Mouse (Mus musculus): ENCODE data around the gene Ptprn2. TPM values are rescaled to one million over a fixed set of nuclear protein-coding genes. Genes with fewer than 3 reads are reported as not detected.

Gene Ptprn2
- total and polyA plus RNA-seq, 3 experiments, result 0.22 TPM; not detected in 2

DNA sequence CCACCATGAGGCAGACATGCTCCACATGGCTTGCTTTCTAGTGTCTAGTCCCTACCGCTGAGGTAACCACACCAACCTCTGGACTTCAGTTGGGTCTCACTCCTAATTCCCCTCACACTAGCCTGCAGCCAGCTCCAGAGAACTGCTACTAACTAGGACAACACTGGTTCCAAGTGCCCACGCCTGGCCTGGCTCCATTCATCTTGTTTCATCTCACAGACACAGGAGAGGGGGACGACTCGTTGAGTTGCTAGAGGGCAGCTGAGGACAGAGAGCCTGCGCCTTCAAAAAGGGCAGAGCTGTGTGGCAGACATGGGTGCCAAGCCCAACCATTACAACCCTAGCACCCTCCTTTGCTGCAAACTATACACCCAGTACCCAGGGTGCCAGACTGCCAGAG, 593.4 kb downstream of the Ptprn2 start:
- H3K36me3 ChIP-seq (replicated peaks), result no peaks in the 10 kb centered on the region

DNA sequence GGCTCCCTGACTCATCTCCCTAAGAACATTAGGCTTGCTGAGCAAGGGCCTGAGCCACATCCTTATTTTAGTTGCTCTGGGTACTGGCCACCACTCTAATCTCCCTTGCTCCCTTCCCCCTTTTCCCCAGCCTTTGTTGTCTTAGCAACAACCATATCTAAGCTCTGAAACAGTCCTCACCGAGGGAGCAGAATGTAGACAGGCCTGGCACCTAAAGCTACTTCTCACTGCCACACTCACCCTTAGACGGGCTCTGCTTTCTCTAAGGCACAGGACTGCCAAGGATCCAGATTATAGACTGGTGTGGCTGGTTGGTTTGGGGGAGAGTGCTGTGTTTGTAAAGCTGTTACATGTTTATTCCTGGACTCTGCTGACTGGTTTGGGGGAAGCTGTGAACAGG, 594.2 kb downstream of the Ptprn2 start:
- TF ChIP-seq GATA1 (IDR thresholded peaks at IDR 0.05; ENCODE audit: borderline replicate concordance, low read length) (no peak), TAL1 (conservative IDR thresholded peaks at IDR 0.05; ENCODE audit: low read depth, low read length) (no peak), POLR2AphosphoS5 (IDR thresholded peaks at IDR 0.05; ENCODE audit: insufficient replicate concordance, low read depth, low read length) (no peak), CTCF (IDR thresholded peaks at IDR 0.05; ENCODE audit: low read depth, low read length) (no peak), GATA2 (IDR thresholded peaks at IDR 0.05; ENCODE audit: borderline replicate concordance, low read depth, low read length) (no peak)

More for the DNA sequence above, 593.4 kb downstream of the Ptprn2 start:
- H3K27me3 ChIP-seq (ENCODE audit: insufficient read depth, low read length), result no peaks in the 10 kb centered on the region
- no peaks in the 10 kb centered on the region for H3K4me1 ChIP-seq (ENCODE audit: insufficient read depth, low read depth, low read length)
- peaks cover 48% of the 10 kb centered on the region for H3K9me3 ChIP-seq (replicated peaks)
- no peak overlapping the region for H3K4me3 ChIP-seq (ENCODE audit: low read depth, low read length)
- ATAC-seq (ENCODE audit: extremely low read depth, insufficient number of reproducible peaks, low FRiP score, poor library complexity, severe bottlenecking) (no peak), DNase-seq (ENCODE audit: low spot score) (no peak)
- no peak for TF ChIP-seq POLR2AphosphoS5 (IDR thresholded peaks at IDR 0.05; ENCODE audit: insufficient replicate concordance, low read depth, low read length)

GRCm38 (mm10) chr12:117083856-117084701, 598.6 kb downstream of the Ptprn2 start:
- no peak overlapping the region for H3K4me3 ChIP-seq (ENCODE audit: low read depth, low read length)
- TF ChIP-seq POLR2AphosphoS5 (IDR thresholded peaks at IDR 0.05; ENCODE audit: insufficient replicate concordance, low read depth, low read length) (no peak), TAL1 (conservative IDR thresholded peaks at IDR 0.05; ENCODE audit: low read depth, low read length) (no peak), GATA1 (IDR thresholded peaks at IDR 0.05; ENCODE audit: borderline replicate concordance, low read length) (no peak), CTCF (IDR thresholded peaks at IDR 0.05; ENCODE audit: low read depth, low read length) (no peak), GATA2 (IDR thresholded peaks at IDR 0.05; ENCODE audit: borderline replicate concordance, low read depth, low read length) (no peak)
- peaks cover 48% of the 10 kb centered on the region for H3K9me3 ChIP-seq (replicated peaks)
- ATAC-seq (ENCODE audit: extremely low read depth, insufficient number of reproducible peaks, low FRiP score, poor library complexity, severe bottlenecking), result no peak
- no peaks in the 10 kb centered on the region for H3K4me1 ChIP-seq (ENCODE audit: insufficient read depth, low read depth, low read length)
- no peak for DNase-seq (ENCODE audit: low spot score)
- no peaks in the 10 kb centered on the region for H3K27me3 ChIP-seq (ENCODE audit: insufficient read depth, low read length)
- H3K36me3 ChIP-seq (replicated peaks), result no peaks in the 10 kb centered on the region

More for the DNA sequence above, 594.2 kb downstream of the Ptprn2 start:
- no peak for DNase-seq (ENCODE audit: low spot score)
- no peaks in the 10 kb centered on the region for H3K27me3 ChIP-seq (ENCODE audit: insufficient read depth, low read length)
- peaks cover 52% of the 10 kb centered on the region for H3K9me3 ChIP-seq (replicated peaks)
- no peaks in the 10 kb centered on the region for H3K4me1 ChIP-seq (ENCODE audit: insufficient read depth, low read depth, low read length)
- no peak overlapping the region for H3K4me3 ChIP-seq (ENCODE audit: low read depth, low read length)
- no peaks in the 10 kb centered on the region for H3K36me3 ChIP-seq (replicated peaks)
- ATAC-seq (ENCODE audit: extremely low read depth, insufficient number of reproducible peaks, low FRiP score, poor library complexity, severe bottlenecking), result no peak

DNA sequence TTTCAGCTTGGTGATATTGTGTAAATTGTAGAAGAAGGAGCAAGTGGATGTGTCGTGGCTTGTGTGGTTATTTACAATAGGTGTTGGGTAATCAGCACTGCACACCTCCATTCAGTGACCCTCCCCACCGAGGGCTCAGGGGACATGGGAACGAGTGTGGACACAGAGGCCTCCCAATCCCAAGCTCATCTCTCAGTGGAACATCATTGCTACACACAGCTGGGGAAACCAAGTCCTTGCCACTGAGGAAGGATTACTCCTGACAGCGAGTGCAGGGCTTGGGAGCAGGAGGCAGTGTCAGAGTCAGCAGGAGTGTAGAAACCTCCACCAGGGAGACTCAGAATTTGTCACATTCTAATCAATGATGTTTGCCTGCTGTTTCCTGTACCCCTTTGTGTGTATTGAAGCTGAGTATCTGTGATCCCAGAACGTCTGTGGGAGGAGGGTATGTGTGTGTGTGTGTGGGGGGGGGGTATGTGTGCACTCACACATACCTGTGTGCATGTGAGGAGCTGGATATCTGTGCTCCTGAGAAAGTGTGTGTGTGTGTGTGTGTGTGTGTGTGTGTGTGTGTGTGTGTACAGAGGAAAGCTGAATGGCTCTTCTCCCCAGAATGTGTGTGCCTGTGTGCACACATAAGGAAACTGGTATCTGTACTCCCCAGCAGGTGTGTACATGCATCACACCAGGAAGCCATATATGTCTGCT, 599.3 kb downstream of the Ptprn2 start:
- TF ChIP-seq TAL1 (conservative IDR thresholded peaks at IDR 0.05; ENCODE audit: low read depth, low read length) (no peak), GATA2 (IDR thresholded peaks at IDR 0.05; ENCODE audit: borderline replicate concordance, low read depth, low read length) (no peak), GATA1 (IDR thresholded peaks at IDR 0.05; ENCODE audit: borderline replicate concordance, low read length) (no peak), CTCF (IDR thresholded peaks at IDR 0.05; ENCODE audit: low read depth, low read length) (no peak), POLR2AphosphoS5 (IDR thresholded peaks at IDR 0.05; ENCODE audit: insufficient replicate concordance, low read depth, low read length) (no peak)
- H3K4me3 ChIP-seq (ENCODE audit: low read depth, low read length), result no peak overlapping the region
- DNase-seq (ENCODE audit: low spot score), result no peak
- ATAC-seq (ENCODE audit: extremely low read depth, insufficient number of reproducible peaks, low FRiP score, poor library complexity, severe bottlenecking), result no peak
- H3K4me1 ChIP-seq (ENCODE audit: insufficient read depth, low read depth, low read length), result no peaks in the 10 kb centered on the region
- no peaks in the 10 kb centered on the region for H3K36me3 ChIP-seq (replicated peaks)
- peaks cover 51% of the 10 kb centered on the region for H3K9me3 ChIP-seq (replicated peaks)
- H3K27me3 ChIP-seq (ENCODE audit: insufficient read depth, low read length), result no peaks in the 10 kb centered on the region

DNA sequence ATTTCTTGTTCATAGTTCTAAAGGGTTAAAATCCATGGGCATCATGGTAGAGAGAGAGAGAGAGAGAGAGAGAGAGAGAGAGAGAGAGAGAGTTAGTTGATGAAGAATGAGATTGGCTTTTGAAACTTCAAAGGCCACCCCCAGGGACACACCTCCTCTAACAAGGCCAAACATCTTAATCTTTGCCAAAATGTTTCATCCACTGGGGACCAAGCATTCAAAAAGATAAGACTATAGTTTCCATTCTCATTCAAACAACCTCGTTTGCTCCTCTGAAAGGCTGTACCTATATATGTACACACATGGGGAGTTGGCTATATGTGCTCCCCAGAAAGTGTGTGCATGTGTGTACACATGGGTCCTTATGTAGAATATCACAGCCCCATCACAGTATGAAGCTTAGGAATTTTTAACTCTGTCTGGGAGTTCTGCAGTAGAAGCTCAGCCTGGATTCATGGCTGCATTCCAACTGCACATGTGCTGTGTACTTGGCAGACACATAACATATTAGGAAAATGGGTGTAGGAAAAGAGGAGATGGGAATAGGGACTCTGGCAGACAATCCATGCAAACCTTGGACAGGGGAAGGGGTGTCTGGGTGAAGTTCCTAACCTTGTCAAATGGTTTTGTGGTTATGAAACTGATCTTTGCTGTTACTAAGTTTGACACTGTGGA, 600.3 kb downstream of the Ptprn2 start:
- peaks cover 54% of the 10 kb centered on the region for H3K9me3 ChIP-seq (replicated peaks)
- ATAC-seq (ENCODE audit: extremely low read depth, insufficient number of reproducible peaks, low FRiP score, poor library complexity, severe bottlenecking) (no peak), DNase-seq (ENCODE audit: low spot score) (no peak)
- TF ChIP-seq CTCF (IDR thresholded peaks at IDR 0.05; ENCODE audit: low read depth, low read length) (no peak), POLR2AphosphoS5 (IDR thresholded peaks at IDR 0.05; ENCODE audit: insufficient replicate concordance, low read depth, low read length) (no peak), GATA2 (IDR thresholded peaks at IDR 0.05; ENCODE audit: borderline replicate concordance, low read depth, low read length) (no peak), TAL1 (conservative IDR thresholded peaks at IDR 0.05; ENCODE audit: low read depth, low read length) (no peak), GATA1 (IDR thresholded peaks at IDR 0.05; ENCODE audit: borderline replicate concordance, low read length) (no peak)
- no peaks in the 10 kb centered on the region for H3K27me3 ChIP-seq (ENCODE audit: insufficient read depth, low read length)
- H3K36me3 ChIP-seq (replicated peaks), result no peaks in the 10 kb centered on the region
- H3K4me3 ChIP-seq (ENCODE audit: low read depth, low read length), result no peak overlapping the region
- H3K4me1 ChIP-seq (ENCODE audit: insufficient read depth, low read depth, low read length), result no peaks in the 10 kb centered on the region
